Mouse (Mus musculus): ENCODE data around the gene Asic2. TPM values are rescaled to one million over a fixed set of nuclear protein-coding genes. Genes with fewer than 3 reads are reported as not detected.
A peak's percentile ranks its signal among the peaks of the same experiment; 100 is the strongest.

Gene Asic2
- polyA plus RNA-seq, 1 experiment from 2014 or later, result not detected

DNA sequence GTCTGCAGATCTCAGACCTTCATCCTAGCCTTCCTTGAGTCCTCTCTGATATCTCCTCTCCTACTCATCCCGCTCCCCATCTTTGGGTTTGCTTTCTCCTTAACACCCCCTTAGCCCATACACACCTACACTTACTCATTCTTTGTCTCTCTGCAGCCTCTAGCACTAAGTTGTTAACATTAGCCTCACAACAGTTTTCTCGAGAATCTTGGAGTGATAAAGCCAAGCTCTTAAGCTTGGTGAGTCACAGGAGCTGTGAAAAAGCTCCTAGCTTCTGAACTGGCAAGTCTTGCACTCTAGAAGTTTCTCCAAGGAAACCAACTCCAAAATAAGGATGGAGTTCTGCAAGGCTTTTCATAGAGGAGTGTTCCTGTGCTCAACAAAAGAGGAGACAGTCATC is 803.4 kb downstream of the Asic2 start:
- Histone ChIP-seq H3K4me1 (ENCODE audit: control insufficient read depth, low read depth, low read length) (no peaks in the 10 kb centered on the region), H3K9me3 (replicated peaks; ENCODE audit: control insufficient read depth, low read length) (no peaks in the 10 kb centered on the region), H3K36me3 (ENCODE audit: control insufficient read depth, insufficient read depth) (no peaks in the 10 kb centered on the region), H3K27ac (ENCODE audit: low read length) (no peak overlapping the region), H3K4me3 (ENCODE audit: low read depth, low read length) (no peak overlapping the region), H3K9ac (ENCODE audit: low read depth, low read length) (no peak overlapping the region), H3K27me3 (ENCODE audit: control insufficient read depth, insufficient read depth, low read depth, low read length) (no peaks in the 10 kb centered on the region), H3K4me2 (ENCODE audit: low read depth, low read length) (no peak overlapping the region)
- no peak for ATAC-seq (ENCODE audit: low read depth)
- WGBS (ENCODE audit: insufficient replicate concordance), result 43% methylated on average over 2 of the region's 2 CpGs

- no peak for ATAC-seq (ENCODE audit: low read depth)
- no peak overlapping the region for H3K4me3 ChIP-seq (ENCODE audit: low read depth, low read length)
Measured at GRCm38 (mm10) chr11:81163056-81163455, 805.2 kb downstream of the Asic2 start.

GRCm38 (mm10) chr11:81153841-81154240 is 814.4 kb downstream of the Asic2 start:
- no peak overlapping the region for H3K4me3 ChIP-seq (ENCODE audit: low read depth, low read length)
- H3K4me2 ChIP-seq (ENCODE audit: low read depth, low read length), result no peak overlapping the region
- WGBS (ENCODE audit: insufficient replicate concordance), result 12% methylated on average over 13 of the region's 13 CpGs

More at GRCm38 (mm10) chr11:81163056-81163455, 805.2 kb downstream of the Asic2 start:
- Histone ChIP-seq H3K27me3 (ENCODE audit: control insufficient read depth, insufficient read depth, low read depth, low read length) (no peaks in the 10 kb centered on the region), H3K9ac (ENCODE audit: low read depth, low read length) (no peak overlapping the region), H3K36me3 (ENCODE audit: control insufficient read depth, insufficient read depth) (no peaks in the 10 kb centered on the region), H3K4me2 (ENCODE audit: low read depth, low read length) (no peak overlapping the region), H3K4me1 (ENCODE audit: control insufficient read depth, low read depth, low read length) (no peaks in the 10 kb centered on the region), H3K9me3 (replicated peaks; ENCODE audit: control insufficient read depth, low read length) (no peaks in the 10 kb centered on the region), H3K27ac (ENCODE audit: low read length) (no peak overlapping the region)
- WGBS (ENCODE audit: insufficient replicate concordance), result 41% methylated on average over 4 of the region's 4 CpGs

GRCm38 (mm10) chr11:81153161-81153840 is 815.0 kb downstream of the Asic2 start:
- Histone ChIP-seq H3K9ac (ENCODE audit: low read depth, low read length) (no peak overlapping the region), H3K9me3 (replicated peaks; ENCODE audit: control insufficient read depth, low read length) (no peaks in the 10 kb centered on the region), H3K27ac (ENCODE audit: low read length) (no peak overlapping the region), H3K4me3 (ENCODE audit: low read depth, low read length) (no peak overlapping the region), H3K4me1 (ENCODE audit: control insufficient read depth, low read depth, low read length) (no peaks in the 10 kb centered on the region), H3K4me2 (ENCODE audit: low read depth, low read length) (no peak overlapping the region), H3K36me3 (ENCODE audit: control insufficient read depth, insufficient read depth) (no peaks in the 10 kb centered on the region), H3K27me3 (ENCODE audit: control insufficient read depth, insufficient read depth, low read depth, low read length) (peaks cover 46% of the 10 kb centered on the region)
- ATAC-seq (ENCODE audit: low read depth), result no peak
- WGBS (ENCODE audit: insufficient replicate concordance), result 1% methylated on average over 57 of the region's 57 CpGs

More at GRCm38 (mm10) chr11:81153841-81154240, 814.4 kb downstream of the Asic2 start:
- H3K27me3 ChIP-seq (ENCODE audit: control insufficient read depth, insufficient read depth, low read depth, low read length), result peaks cover 46% of the 10 kb centered on the region
- H3K9ac ChIP-seq (ENCODE audit: low read depth, low read length), result no peak overlapping the region
- no peaks in the 10 kb centered on the region for H3K4me1 ChIP-seq (ENCODE audit: control insufficient read depth, low read depth, low read length)
- H3K27ac ChIP-seq (ENCODE audit: low read length), result no peak overlapping the region
- H3K9me3 ChIP-seq (replicated peaks; ENCODE audit: control insufficient read depth, low read length), result no peaks in the 10 kb centered on the region
- no peaks in the 10 kb centered on the region for H3K36me3 ChIP-seq (ENCODE audit: control insufficient read depth, insufficient read depth)
- ATAC-seq (ENCODE audit: low read depth), result no peak

GRCm38 (mm10) chr11:81152460-81153160 is 815.6 kb downstream of the Asic2 start:
- Histone ChIP-seq H3K4me2 (ENCODE audit: low read depth, low read length) (peak overlapping the region; percentile 48), H3K9ac (ENCODE audit: low read depth, low read length) (no peak overlapping the region), H3K27me3 (ENCODE audit: control insufficient read depth, insufficient read depth, low read depth, low read length) (peaks cover 46% of the 10 kb centered on the region), H3K36me3 (ENCODE audit: control insufficient read depth, insufficient read depth) (no peaks in the 10 kb centered on the region), H3K9me3 (replicated peaks; ENCODE audit: control insufficient read depth, low read length) (no peaks in the 10 kb centered on the region), H3K4me1 (ENCODE audit: control insufficient read depth, low read depth, low read length) (no peaks in the 10 kb centered on the region), H3K4me3 (ENCODE audit: low read depth, low read length) (peak overlapping the region; percentile 28), H3K27ac (ENCODE audit: low read length) (no peak overlapping the region)
- 2% methylated on average over 44 of the region's 55 CpGs for WGBS (ENCODE audit: insufficient replicate concordance)
- no peak for ATAC-seq (ENCODE audit: low read depth)

- peak overlapping the region; percentile 28 for H3K4me3 ChIP-seq (ENCODE audit: low read depth, low read length)
- H3K9ac ChIP-seq (ENCODE audit: low read depth, low read length), result no peak overlapping the region
- H3K27ac ChIP-seq (ENCODE audit: low read length), result no peak overlapping the region
- WGBS (ENCODE audit: insufficient replicate concordance), result 2% methylated on average over 41 of the region's 42 CpGs
- H3K4me1 ChIP-seq (ENCODE audit: control insufficient read depth, low read depth, low read length), result no peaks in the 10 kb centered on the region
- H3K9me3 ChIP-seq (replicated peaks; ENCODE audit: control insufficient read depth, low read length), result no peaks in the 10 kb centered on the region
- H3K36me3 ChIP-seq (ENCODE audit: control insufficient read depth, insufficient read depth), result no peaks in the 10 kb centered on the region
- ATAC-seq (ENCODE audit: low read depth), result no peak
- H3K27me3 ChIP-seq (ENCODE audit: control insufficient read depth, insufficient read depth, low read depth, low read length), result peaks cover 46% of the 10 kb centered on the region
- H3K4me2 ChIP-seq (ENCODE audit: low read depth, low read length), result peak overlapping the region; percentile 48
Measured at GRCm38 (mm10) chr11:81152021-81152385, 816.3 kb downstream of the Asic2 start.

DNA sequence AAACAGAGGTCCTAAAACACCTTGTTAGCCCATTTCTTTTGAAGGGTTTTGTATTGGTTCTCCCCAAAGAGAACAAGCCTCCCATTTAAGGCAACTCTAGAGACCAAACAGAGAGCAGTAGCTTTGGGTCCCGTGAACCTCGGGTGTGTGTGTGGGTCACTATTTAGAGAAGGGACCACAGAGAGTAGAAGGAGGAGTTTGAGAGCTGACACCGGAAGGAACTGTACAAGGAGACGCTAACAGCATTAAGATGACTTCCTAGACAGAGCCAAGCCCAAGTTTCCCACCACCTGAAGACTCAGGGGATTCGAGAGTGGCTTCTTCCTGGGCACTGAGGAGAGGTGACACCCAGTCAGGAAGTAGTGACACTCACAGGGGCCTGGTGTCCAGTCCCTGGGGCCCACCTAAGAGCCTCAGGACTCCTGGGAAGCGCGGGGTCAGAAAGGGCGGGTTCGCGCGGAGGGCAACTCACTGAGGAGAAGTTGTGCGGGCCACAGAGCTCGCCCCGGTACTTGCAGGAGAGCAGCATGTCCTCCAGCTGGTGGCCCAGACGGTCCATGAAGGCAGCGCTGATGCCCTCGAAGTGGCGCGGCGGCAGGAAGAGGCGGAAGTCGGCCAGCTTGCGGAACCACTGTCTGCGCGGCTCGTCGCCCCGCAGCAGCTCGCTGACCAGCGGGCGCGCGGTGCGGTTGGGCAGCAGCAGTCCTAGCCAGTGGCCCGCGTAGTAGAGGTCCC is 816.8 kb downstream of the Asic2 start:
- Histone ChIP-seq H3K4me1 (ENCODE audit: control insufficient read depth, low read depth, low read length) (no peaks in the 10 kb centered on the region), H3K27ac (ENCODE audit: low read length) (no peak overlapping the region), H3K9ac (ENCODE audit: low read depth, low read length) (no peak overlapping the region), H3K4me3 (ENCODE audit: low read depth, low read length) (peak overlapping the region; percentile 28; the same call in 1 of the 2 replicates), H3K4me2 (ENCODE audit: low read depth, low read length) (peak overlapping the region; percentile 48; the same call in 1 of the 2 replicates), H3K36me3 (ENCODE audit: control insufficient read depth, insufficient read depth) (no peaks in the 10 kb centered on the region), H3K27me3 (ENCODE audit: control insufficient read depth, insufficient read depth, low read depth, low read length) (peaks cover 46% of the 10 kb centered on the region), H3K9me3 (replicated peaks; ENCODE audit: control insufficient read depth, low read length) (no peaks in the 10 kb centered on the region)
- ATAC-seq (ENCODE audit: low read depth), result no peak
- WGBS (ENCODE audit: insufficient replicate concordance), result 5% methylated on average over 36 of the region's 36 CpGs

DNA sequence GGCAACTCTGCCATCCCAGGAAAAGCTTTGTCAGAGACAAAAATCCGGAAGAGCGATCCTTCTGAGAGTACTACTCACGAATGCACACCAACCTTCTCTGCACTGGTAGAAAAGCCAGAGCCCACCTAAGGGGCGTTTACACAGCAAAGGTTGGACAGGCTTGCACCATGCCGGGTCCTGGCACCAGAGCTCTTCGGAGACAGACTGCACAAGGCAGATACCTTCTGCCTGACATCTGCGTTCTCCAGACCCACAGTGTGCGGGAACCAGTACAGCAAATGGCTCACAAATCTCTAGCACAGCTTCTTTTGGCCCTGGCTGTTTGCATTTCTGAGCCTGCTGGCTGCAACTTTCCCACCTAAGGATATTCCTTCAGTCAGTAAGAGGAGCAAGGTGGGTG is 817.6 kb downstream of the Asic2 start:
- Histone ChIP-seq H3K36me3 (ENCODE audit: control insufficient read depth, insufficient read depth) (no peaks in the 10 kb centered on the region), H3K9me3 (replicated peaks; ENCODE audit: control insufficient read depth, low read length) (no peaks in the 10 kb centered on the region), H3K4me2 (ENCODE audit: low read depth, low read length) (no peak overlapping the region), H3K9ac (ENCODE audit: low read depth, low read length) (no peak overlapping the region), H3K4me3 (ENCODE audit: low read depth, low read length) (no peak overlapping the region), H3K4me1 (ENCODE audit: control insufficient read depth, low read depth, low read length) (no peaks in the 10 kb centered on the region), H3K27ac (ENCODE audit: low read length) (no peak overlapping the region), H3K27me3 (ENCODE audit: control insufficient read depth, insufficient read depth, low read depth, low read length) (peaks cover 46% of the 10 kb centered on the region)
- ATAC-seq (ENCODE audit: low read depth), result no peak
- WGBS (ENCODE audit: insufficient replicate concordance), result 61% methylated on average over 8 of the region's 8 CpGs

DNA sequence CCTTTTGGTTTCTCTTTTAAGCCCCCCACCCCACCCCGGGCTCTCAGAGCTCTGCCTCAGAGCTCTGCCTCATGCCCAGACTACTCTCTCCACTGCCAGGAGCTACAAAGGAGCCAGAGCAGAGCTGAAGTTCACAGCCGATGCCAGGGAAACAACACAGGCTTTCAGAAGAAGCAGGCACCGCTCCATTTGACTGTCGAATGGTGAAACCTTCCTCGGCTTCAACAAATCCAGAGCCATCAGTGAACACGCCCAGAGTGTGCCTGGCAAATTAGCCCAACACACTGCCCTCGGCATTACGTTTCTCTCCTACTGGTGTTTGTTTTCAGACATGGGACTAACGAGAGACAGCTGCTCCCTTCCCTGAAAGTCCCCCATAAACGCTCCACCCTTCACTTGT is 819.8 kb downstream of the Asic2 start:
- H3K4me3 ChIP-seq (ENCODE audit: low read depth, low read length), result no peak overlapping the region
- peaks cover 32% of the 10 kb centered on the region for H3K27me3 ChIP-seq (ENCODE audit: control insufficient read depth, insufficient read depth, low read depth, low read length)
- H3K27ac ChIP-seq (ENCODE audit: low read length), result no peak overlapping the region
- H3K36me3 ChIP-seq (ENCODE audit: control insufficient read depth, insufficient read depth), result no peaks in the 10 kb centered on the region
- WGBS (ENCODE audit: insufficient replicate concordance), result 59% methylated on average over 10 of the region's 10 CpGs
- no peak for ATAC-seq (ENCODE audit: low read depth)
- H3K9me3 ChIP-seq (replicated peaks; ENCODE audit: control insufficient read depth, low read length), result no peaks in the 10 kb centered on the region
- no peak overlapping the region for H3K9ac ChIP-seq (ENCODE audit: low read depth, low read length)
- H3K4me2 ChIP-seq (ENCODE audit: low read depth, low read length), result no peak overlapping the region
- H3K4me1 ChIP-seq (ENCODE audit: control insufficient read depth, low read depth, low read length), result no peaks in the 10 kb centered on the region

Measured in liver, embryonic 16.5 days (tissue).